Mouse (Mus musculus): ENCODE results near the gene Top2a.

GRCm38 (mm10) chr11:98972801-98973360 is 51.1 kb downstream of the Top2a start:
- TF ChIP-seq CTCF (IDR thresholded peaks at IDR 0.05; ENCODE audit: borderline replicate concordance, insufficient read depth, low read length) (no peak), POLR2A (IDR thresholded peaks at IDR 0.05; ENCODE audit: low read depth, low read length) (no peak)
